Mouse (Mus musculus): ENCODE data around the gene Gjb5. TPM values are rescaled to one million over a fixed set of nuclear protein-coding genes. Genes with fewer than 3 reads are reported as not detected.

The Gjb5 gene
- polyA plus RNA-seq, 1 experiment = 0.37 TPM

DNA sequence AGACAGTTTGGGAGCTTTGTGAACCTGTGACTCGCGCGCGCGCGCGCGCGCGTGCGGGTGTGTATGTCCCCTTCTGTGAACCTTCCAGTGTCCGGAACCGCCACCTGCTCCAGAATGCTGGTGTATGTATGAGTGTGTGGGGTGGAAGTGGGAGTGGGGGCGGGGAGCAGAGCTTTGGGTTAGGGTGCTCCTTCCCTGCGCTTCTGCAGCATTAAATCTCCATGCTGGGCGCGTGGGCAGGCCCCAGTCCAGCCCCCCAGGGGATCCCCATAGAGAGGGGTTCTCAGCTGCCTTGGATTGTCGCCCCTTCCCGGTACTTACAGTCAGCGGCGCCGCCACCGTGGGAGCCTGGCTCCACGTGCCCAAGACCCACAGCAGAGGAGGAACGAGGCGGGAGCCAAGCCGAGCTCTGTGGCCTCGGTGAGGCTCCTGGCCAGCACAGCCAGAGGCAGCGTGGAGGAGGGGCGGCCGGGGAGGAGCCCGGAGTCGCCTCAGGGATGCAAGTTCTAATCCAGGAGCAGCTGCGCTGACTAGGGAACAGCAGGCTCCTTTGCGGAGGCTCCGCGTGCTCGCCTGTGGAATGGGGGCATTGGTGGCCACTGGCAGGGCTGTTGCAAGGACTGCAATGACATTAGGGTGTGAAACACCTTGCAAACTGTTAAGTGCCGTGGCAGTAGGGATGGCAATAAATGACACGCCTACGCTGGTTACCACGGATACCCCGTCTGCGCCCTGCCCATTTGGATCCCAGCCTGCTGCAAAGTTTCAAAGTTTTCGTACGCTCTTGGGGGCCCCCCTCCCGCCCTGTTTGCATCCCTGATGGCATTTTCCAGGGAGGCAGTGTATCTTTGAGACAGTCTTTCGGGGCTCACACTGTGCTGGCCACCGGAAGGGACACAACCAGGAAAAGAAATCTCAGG, 27.5 kb downstream of the Gjb5 start, which contains the start of gene Gjb3:
Gene Gjb3, minus strand, starts transcription at position 664 of the 920 bp plus-strand sequence.
- H3K79me2 ChIP-seq (ENCODE audit: control insufficient read depth, insufficient read depth) = no peaks in the 10 kb centered on the region
- H3K27me3 ChIP-seq (ENCODE audit: control insufficient read depth, insufficient read depth, insufficient read length) = no peaks in the 10 kb centered on the region
- H3K79me3 ChIP-seq (ENCODE audit: low read depth) = no peaks in the 10 kb centered on the region
- H3K4me3 ChIP-seq (ENCODE audit: insufficient read depth, poor library complexity, severe bottlenecking) = no peak within 1 kb of the TSS
- H3ac ChIP-seq (ENCODE audit: control insufficient read depth, insufficient read length, low read depth) = no peak within 1 kb of the TSS
- TF ChIP-seq FOSL1 (IDR thresholded peaks at IDR 0.05; ENCODE audit: insufficient read depth, low read length, poor library complexity, severe bottlenecking) = no peak
- TF ChIP-seq MYOD1 (IDR thresholded peaks at IDR 0.05; ENCODE audit: control insufficient read depth, insufficient read length, low read depth) = no peak
- no peak for TF ChIP-seq CEBPB (IDR thresholded peaks at IDR 0.05; ENCODE audit: low read depth)
- TF ChIP-seq MYOG (IDR thresholded peaks at IDR 0.05; ENCODE audit: control insufficient read depth, extremely low read depth, insufficient read length) = no peak
- no peaks in the 10 kb centered on the region for H3K36me3 ChIP-seq (ENCODE audit: control insufficient read depth, insufficient read depth)

DNA sequence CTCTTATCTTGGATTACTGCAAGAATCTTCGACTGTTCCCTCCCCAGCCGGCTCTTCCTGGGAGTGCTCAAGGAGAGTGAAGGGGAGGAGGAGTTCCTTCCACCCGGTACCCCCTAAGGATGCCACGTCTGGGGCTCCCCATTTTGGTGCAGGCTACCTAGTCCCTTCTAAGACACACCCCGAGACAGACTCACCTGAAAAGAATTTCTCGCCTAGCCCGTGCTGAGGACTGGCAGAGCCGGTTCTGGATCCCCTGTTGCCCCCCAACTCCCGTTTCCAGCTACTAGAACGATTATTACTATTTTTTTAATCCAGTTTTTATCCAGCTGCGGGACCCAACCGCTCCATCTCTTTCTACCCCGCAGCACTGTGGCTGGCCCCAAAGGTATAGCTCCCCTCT, 28.2 kb downstream of the Gjb5 start:
- Histone ChIP-seq H3K4me3 (ENCODE audit: insufficient read depth, poor library complexity, severe bottlenecking) (no peak overlapping the region), H3K79me3 (ENCODE audit: low read depth) (no peaks in the 10 kb centered on the region), H3K27me3 (ENCODE audit: control insufficient read depth, insufficient read depth, insufficient read length) (no peaks in the 10 kb centered on the region), H3K36me3 (ENCODE audit: control insufficient read depth, insufficient read depth) (no peaks in the 10 kb centered on the region), H3K79me2 (ENCODE audit: control insufficient read depth, insufficient read depth) (no peaks in the 10 kb centered on the region), H3ac (ENCODE audit: control insufficient read depth, insufficient read length, low read depth) (no peak overlapping the region)
- TF ChIP-seq FOSL1 (IDR thresholded peaks at IDR 0.05; ENCODE audit: insufficient read depth, low read length, poor library complexity, severe bottlenecking) (no peak), MYOD1 (IDR thresholded peaks at IDR 0.05; ENCODE audit: control insufficient read depth, insufficient read length, low read depth) (no peak), MAX (IDR thresholded peaks at IDR 0.05) (no peak)

DNA sequence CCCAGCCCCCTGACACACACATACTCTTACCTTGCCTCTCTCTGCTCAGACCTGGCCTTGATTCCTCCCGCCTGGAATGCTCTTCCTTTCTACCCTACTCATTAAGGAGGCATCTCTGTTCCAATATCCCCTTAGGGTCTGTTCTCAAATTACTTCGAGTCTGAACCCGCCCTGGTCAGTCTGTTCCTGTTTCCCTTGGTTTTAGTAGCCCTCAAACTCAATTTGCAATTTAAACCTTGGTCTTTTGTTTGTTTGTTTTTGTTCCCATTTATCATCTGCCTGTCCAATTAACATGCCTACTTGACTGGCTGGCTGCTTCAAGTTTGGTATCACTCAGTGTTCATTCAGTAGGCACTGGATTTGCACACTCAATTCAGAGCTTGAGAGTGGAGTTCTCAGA, 28.9 kb downstream of the Gjb5 start:
- H3K79me3 ChIP-seq (ENCODE audit: low read depth) = no peaks in the 10 kb centered on the region
- no peaks in the 10 kb centered on the region for H3K79me2 ChIP-seq (ENCODE audit: control insufficient read depth, insufficient read depth)
- no peaks in the 10 kb centered on the region for H3K27me3 ChIP-seq (ENCODE audit: control insufficient read depth, insufficient read depth, insufficient read length)
- no peak for TF ChIP-seq CEBPB (IDR thresholded peaks at IDR 0.05; ENCODE audit: low read depth)
- TF ChIP-seq MAX (IDR thresholded peaks at IDR 0.05) = no peak
- no peak for TF ChIP-seq FOSL1 (IDR thresholded peaks at IDR 0.05; ENCODE audit: insufficient read depth, low read length, poor library complexity, severe bottlenecking)
- TF ChIP-seq MYOG (IDR thresholded peaks at IDR 0.05; ENCODE audit: control insufficient read depth, extremely low read depth, insufficient read length) = no peak
- no peak for TF ChIP-seq USF1 (IDR thresholded peaks at IDR 0.05; ENCODE audit: low read depth)
- no peak overlapping the region for H3ac ChIP-seq (ENCODE audit: control insufficient read depth, insufficient read length, low read depth)
- H3K4me3 ChIP-seq (ENCODE audit: insufficient read depth, poor library complexity, severe bottlenecking) = no peak overlapping the region
- H3K36me3 ChIP-seq (ENCODE audit: control insufficient read depth, insufficient read depth) = no peaks in the 10 kb centered on the region

DNA sequence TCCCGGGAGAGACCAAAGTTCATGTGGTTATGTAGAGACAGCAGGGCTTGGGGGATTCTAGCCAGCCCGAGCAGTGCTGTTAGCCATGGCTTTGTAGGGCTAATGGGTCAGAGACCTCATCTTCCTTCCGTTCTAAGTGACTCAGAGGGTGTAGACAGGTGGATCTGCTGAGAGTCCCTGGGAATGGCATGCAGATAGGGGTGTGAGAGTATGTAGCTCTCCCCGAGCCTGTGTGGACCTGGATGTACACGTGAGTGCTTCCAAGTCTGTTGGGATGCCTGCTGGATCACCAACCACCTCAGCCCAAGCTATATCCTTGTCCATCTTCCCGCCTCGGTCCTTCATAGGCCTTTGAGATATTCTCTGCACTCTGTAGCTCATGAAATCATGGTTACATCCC, 29.6 kb downstream of the Gjb5 start:
- H3K79me2 ChIP-seq (ENCODE audit: control insufficient read depth, insufficient read depth) = no peaks in the 10 kb centered on the region
- no peaks in the 10 kb centered on the region for H3K36me3 ChIP-seq (ENCODE audit: control insufficient read depth, insufficient read depth)
- no peak overlapping the region for H3K4me3 ChIP-seq (ENCODE audit: insufficient read depth, poor library complexity, severe bottlenecking)
- no peak overlapping the region for H3ac ChIP-seq (ENCODE audit: control insufficient read depth, insufficient read length, low read depth)
- no peaks in the 10 kb centered on the region for H3K79me3 ChIP-seq (ENCODE audit: low read depth)
- TF ChIP-seq MYOG (IDR thresholded peaks at IDR 0.05; ENCODE audit: control insufficient read depth, extremely low read depth, insufficient read length) = no peak
- peak; percentile 57 for TF ChIP-seq MYOD1 (IDR thresholded peaks at IDR 0.05; ENCODE audit: control insufficient read depth, insufficient read length, low read depth)
- no peak for TF ChIP-seq USF1 (IDR thresholded peaks at IDR 0.05; ENCODE audit: low read depth)
- TF ChIP-seq CEBPB (IDR thresholded peaks at IDR 0.05; ENCODE audit: low read depth) = no peak
- no peak for TF ChIP-seq MAX (IDR thresholded peaks at IDR 0.05)
- H3K27me3 ChIP-seq (ENCODE audit: control insufficient read depth, insufficient read depth, insufficient read length) = no peaks in the 10 kb centered on the region

DNA sequence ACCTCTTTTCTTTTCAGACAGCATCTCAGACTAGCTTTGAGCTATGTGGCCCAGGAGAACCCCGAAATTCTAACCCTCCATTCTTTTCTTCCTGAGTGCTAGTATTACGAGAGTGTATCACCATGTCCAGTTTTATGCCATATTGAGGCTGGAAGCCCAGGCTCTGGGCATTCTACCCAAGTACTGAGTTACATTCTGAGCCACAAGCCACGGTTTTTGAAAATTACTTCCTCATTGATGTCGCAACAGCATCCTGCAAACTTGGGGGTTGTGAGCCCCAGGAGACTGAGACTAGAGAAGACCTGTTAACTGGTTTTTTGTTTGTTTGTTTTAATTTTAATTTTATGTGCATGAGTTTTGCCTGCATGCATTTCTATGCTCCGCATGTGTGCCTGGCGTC, 30.2 kb downstream of the Gjb5 start:
- Histone ChIP-seq H3K4me3 (ENCODE audit: insufficient read depth, poor library complexity, severe bottlenecking) (no peak overlapping the region), H3ac (ENCODE audit: control insufficient read depth, insufficient read length, low read depth) (no peak overlapping the region), H3K79me3 (ENCODE audit: low read depth) (no peaks in the 10 kb centered on the region), H3K27me3 (ENCODE audit: control insufficient read depth, insufficient read depth, insufficient read length) (no peaks in the 10 kb centered on the region), H3K36me3 (ENCODE audit: control insufficient read depth, insufficient read depth) (no peaks in the 10 kb centered on the region), H3K79me2 (ENCODE audit: control insufficient read depth, insufficient read depth) (no peaks in the 10 kb centered on the region)
- TF ChIP-seq MYOD1 (IDR thresholded peaks at IDR 0.05; ENCODE audit: control insufficient read depth, insufficient read length, low read depth) (no peak), FOSL1 (IDR thresholded peaks at IDR 0.05; ENCODE audit: insufficient read depth, low read length, poor library complexity, severe bottlenecking) (no peak), CEBPB (IDR thresholded peaks at IDR 0.05; ENCODE audit: low read depth) (peak; percentile 95), CTCF (IDR thresholded peaks at IDR 0.05; ENCODE audit: control insufficient read depth, insufficient read depth, insufficient read length) (no peak)

DNA sequence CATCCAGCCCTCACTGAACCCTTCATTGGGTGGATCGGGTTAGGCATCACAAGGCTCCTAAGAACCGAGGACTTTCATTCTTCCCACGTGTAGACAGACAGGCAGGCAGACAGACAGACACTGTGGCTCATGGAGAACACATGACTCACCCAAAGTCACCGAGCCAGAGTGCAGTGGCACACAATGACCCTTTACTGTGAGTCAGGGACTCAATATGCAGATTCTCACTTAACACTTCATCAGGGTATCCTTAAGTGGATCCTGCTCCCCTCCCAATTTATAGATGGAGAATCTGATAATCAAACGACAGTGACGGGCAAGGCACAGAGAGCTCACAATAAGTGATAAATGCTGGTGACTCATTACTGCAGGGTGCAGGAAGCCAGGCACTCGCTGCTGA, 30.7 kb downstream of the Gjb5 start:
- H3K27me3 ChIP-seq (ENCODE audit: control insufficient read depth, insufficient read depth, insufficient read length) = no peaks in the 10 kb centered on the region
- no peaks in the 10 kb centered on the region for H3K79me2 ChIP-seq (ENCODE audit: control insufficient read depth, insufficient read depth)
- H3ac ChIP-seq (ENCODE audit: control insufficient read depth, insufficient read length, low read depth) = no peak overlapping the region
- TF ChIP-seq FOSL1 (IDR thresholded peaks at IDR 0.05; ENCODE audit: insufficient read depth, low read length, poor library complexity, severe bottlenecking) = peak; percentile 61
- TF ChIP-seq CEBPB (IDR thresholded peaks at IDR 0.05; ENCODE audit: low read depth) = no peak
- TF ChIP-seq MYOG (IDR thresholded peaks at IDR 0.05; ENCODE audit: control insufficient read depth, extremely low read depth, insufficient read length) = no peak
- TF ChIP-seq USF1 (IDR thresholded peaks at IDR 0.05; ENCODE audit: low read depth) = no peak
- no peak for TF ChIP-seq CTCF (IDR thresholded peaks at IDR 0.05; ENCODE audit: control insufficient read depth, insufficient read depth, insufficient read length)
- TF ChIP-seq MYOD1 (IDR thresholded peaks at IDR 0.05; ENCODE audit: control insufficient read depth, insufficient read length, low read depth) = no peak
- TF ChIP-seq MAX (IDR thresholded peaks at IDR 0.05) = peak; percentile 64
- no peaks in the 10 kb centered on the region for H3K79me3 ChIP-seq (ENCODE audit: low read depth)
- H3K4me3 ChIP-seq (ENCODE audit: insufficient read depth, poor library complexity, severe bottlenecking) = no peak overlapping the region
- no peaks in the 10 kb centered on the region for H3K36me3 ChIP-seq (ENCODE audit: control insufficient read depth, insufficient read depth)

Data from C2C12 (cell line).